Mouse (Mus musculus): ENCODE results near the gene Tcte1.

Gene Tcte1

GRCm38 (mm10) chr17:45548541-45549512 lies 25.6 kb downstream of the Tcte1 start:
- peak; percentile 90 for DNase-seq

GRCm38 (mm10) chr17:45549617-45550181 lies 26.5 kb downstream of the Tcte1 start, which contains the start of gene Tmem151b:
Tmem151b (minus strand) TSS chr17:45549677.
- peak; percentile 81 for DNase-seq

- peak; percentile 69 for DNase-seq
These were observed 27.0 kb downstream of the Tcte1 start for GRCm38 (mm10) chr17:45550253-45550652.

GRCm38 (mm10) chr17:45551249-45551796 lies 28.1 kb downstream of the Tcte1 start:
- no peak for DNase-seq

GRCm38 (mm10) chr17:45551816-45552451 lies 28.7 kb downstream of the Tcte1 start:
- DNase-seq, result peak; percentile 94

- DNase-seq, result no peak
These were observed 29.8 kb downstream of the Tcte1 start for GRCm38 (mm10) chr17:45553065-45553464.

GRCm38 (mm10) chr17:45554420-45554819 lies 31.2 kb downstream of the Tcte1 start:
- peak; percentile 44 for DNase-seq

- DNase-seq, result peak; percentile 93
These were observed 32.3 kb downstream of the Tcte1 start, which contains the start of gene Nfkbie for GRCm38 (mm10) chr17:45555452-45556106. Nfkbie (plus strand) TSS chr17:45555703.

- peak; percentile 55 for DNase-seq
These were observed 32.9 kb downstream of the Tcte1 start for GRCm38 (mm10) chr17:45556107-45556489.

GRCm38 (mm10) chr17:45556514-45557245 lies 33.4 kb downstream of the Tcte1 start:
- no peak for DNase-seq

- no peak for DNase-seq
These were observed 34.1 kb downstream of the Tcte1 start for GRCm38 (mm10) chr17:45557246-45557824.

- peak; percentile 55 for DNase-seq
These were observed 35.0 kb downstream of the Tcte1 start for GRCm38 (mm10) chr17:45557998-45558862.

GRCm38 (mm10) chr17:45559732-45560525 lies 36.7 kb downstream of the Tcte1 start:
- peak; percentile 84 for DNase-seq

GRCm38 (mm10) chr17:45563216-45563615 lies 40.0 kb downstream of the Tcte1 start:
- peak; percentile 69 for DNase-seq

GRCm38 (mm10) chr17:45563655-45564530 lies 40.7 kb downstream of the Tcte1 start, which contains the start of gene Slc35b2:
Slc35b2 (plus strand) TSS chr17:45563874.
- peak; percentile 92 for DNase-seq

GRCm38 (mm10) chr17:45564531-45565084 lies 41.4 kb downstream of the Tcte1 start:
- peak; percentile 62 for DNase-seq

- no peak for DNase-seq
These were observed 41.9 kb downstream of the Tcte1 start for GRCm38 (mm10) chr17:45565103-45565502.

- DNase-seq, result no peak
These were observed 42.8 kb downstream of the Tcte1 start for GRCm38 (mm10) chr17:45566031-45566359.

Data from cerebellum, adult 9-10 months (tissue).